ENCODE assay signal across 11 mouse cellular contexts in genomic region chr3:27766421-27766820, GRCm38 (mm10). TPM values are rescaled to one million over a fixed set of nuclear protein-coding genes. Genes with fewer than 3 reads are reported as not detected.
DNase-seq lines count a peak whose midpoint lies in the region; ATAC-seq and TF ChIP-seq lines count a peak whose summit lies in the region.
"Had no signal": no experiment of that assay in that cellular context is flagged by ENCODE, and none has a peak within 500 bp of the region (broad histone marks: within the 10 kb centered on the region; RNA-seq: fewer than 3 reads in every experiment).

No protein-coding gene starts in this region.

- H3K36me3 ChIP-seq in kidney, adult 2 months (ENCODE audit: control insufficient read depth, insufficient read depth, low read length) = no peaks in the 10 kb centered on the region
- no peaks in the 10 kb centered on the region for H3K36me3 ChIP-seq in hindbrain, embryonic 10.5 days

- 0 out of 2 replicates have a peak, but pooled peaks have one; percentile 16 for ATAC-seq in megakaryocyte, adult 5-6 weeks (ENCODE audit: poor library complexity, severe bottlenecking)

- 69% methylated on average over 6 of the region's 6 CpGs for WGBS in kidney, adult 2 months
- WGBS in hindbrain, embryonic 10.5 days = 52% methylated on average over 6 of the region's 6 CpGs

- H3K27ac ChIP-seq in kidney, adult 2 months (ENCODE audit: insufficient read depth, low read depth, low read length) = no peak overlapping the region
- H3K27ac ChIP-seq in brown adipose tissue, adult 24 weeks (replicated peaks; ENCODE audit: low read depth, low read length) = peak overlapping the region; percentile 71
- H3K27ac ChIP-seq in hindbrain, embryonic 10.5 days = peak overlapping the region; percentile 68

- no peak for TF ChIP-seq CTCF in kidney, adult 2 months (conservative IDR thresholded peaks at IDR 0.05; ENCODE audit: insufficient read depth, insufficient read length, low read depth, low read length)

- H3K27me3 ChIP-seq in kidney, adult 2 months (replicated peaks; ENCODE audit: control insufficient read depth, insufficient read depth, low read length) = no peaks in the 10 kb centered on the region
- H3K27me3 ChIP-seq in hindbrain, embryonic 10.5 days (ENCODE audit: insufficient read depth, poor library complexity, severe bottlenecking) = no peaks in the 10 kb centered on the region

- H3K4me1 ChIP-seq in kidney, adult 2 months (ENCODE audit: control insufficient read depth, insufficient read depth, low read length) = peaks cover 4% of the 10 kb centered on the region
- peaks cover 4% of the 10 kb centered on the region; the same call in 1 of the 2 replicates for H3K4me1 ChIP-seq in brown adipose tissue, adult 24 weeks (ENCODE audit: control insufficient read depth, insufficient read depth, insufficient read length, low read length)
- H3K4me1 ChIP-seq in hindbrain, embryonic 10.5 days (replicated peaks) = peaks cover 8% of the 10 kb centered on the region; the same call in 1 of the 2 replicates

- no peak overlapping the region for H3K4me3 ChIP-seq in kidney, adult 2 months (ENCODE audit: insufficient read depth, low read depth, low read length)
- H3K4me3 ChIP-seq in brown adipose tissue, adult 24 weeks (ENCODE audit: insufficient read depth, low read depth, low read length) = no peak overlapping the region
- no peak overlapping the region for H3K4me3 ChIP-seq in hindbrain, embryonic 10.5 days

- DNase-seq in kidney, adult 2 months = peak; percentile 29
- DNase-seq in kidney, postnatal 14 days = no peak
- no peak for DNase-seq in hindbrain, embryonic 10.5 days (ENCODE audit: low spot score)
- DNase-seq in natural killer cell, adult 2 months (ENCODE audit: low spot score in 2 of 2) = no peak
- no peak for DNase-seq in urinary bladder, postnatal 4 days (ENCODE audit: low spot score in 2 of 2)
- DNase-seq: cerebellum, adult 9-10 months; kidney, postnatal 4 days; right cerebral cortex, postnatal 4 days had no signal

- no peak for TF ChIP-seq POLR2A in kidney, adult 2 months (IDR thresholded peaks at IDR 0.05; ENCODE audit: low read depth, low read length)

- H3K9me3 ChIP-seq in hindbrain, embryonic 10.5 days = 0 out of 2 replicates have a peak, but pooled peaks cover 2% of the 10 kb centered on the region

RNA-seq across cellular contexts. Expression of gene Fndc3b, which starts 55.3 kb away (rescaled TPM):
- polyA plus RNA-seq in kidney, adult 2 months (2012; rRNA removed) = 12.1 and 14.2 TPM in 2 replicates
- 6.4 and 13.2 TPM in 2 replicates for polyA plus RNA-seq in brown adipose tissue, adult 24 weeks (2012; ENCODE audit: insufficient read depth, insufficient read length, missing spikeins)
- polyA plus RNA-seq in hindbrain, embryonic 10.5 days (2016; fragmentation: Nextera tagmentation; extraction: Ambion mirVana) = 9.4 and 11.2 TPM in 2 replicates
- total RNA-seq in megakaryocyte, adult 5-6 weeks (2015) = 23.6 and 29.8 TPM in 2 replicates
- total RNA-seq in megakaryocyte, adult 5-6 weeks (2017) = 13.0 and 13.9 TPM in 2 replicates
- total RNA-seq: MEL had no signal
